Mouse (Mus musculus) brown adipose tissue, adult 24 weeks (tissue): ENCODE measurements around the gene Dip2a. TPM values are rescaled to one million over a fixed set of nuclear protein-coding genes. Genes with fewer than 3 reads are reported as not detected.

Source experiments
- H3K27ac ChIP-seq: fragments of 200-500 bp; replicated peaks from 2 replicates; pipeline ENCODE4 v1.5.1; 2012; ENCODE audit warnings: low read depth, mild to moderate bottlenecking, low read length
- H3K4me1 ChIP-seq: fragments of 200-500 bp; 2 replicates; pipeline ENCODE4 v1.6.1; 2012; ENCODE audit warnings: low read length, mixed read lengths; ENCODE audit not compliant: control insufficient read depth, insufficient read depth, insufficient read length
- H3K4me3 ChIP-seq: fragments of 200-500 bp; 2 replicates; pipeline ENCODE4 v1.5.1; 2012; ENCODE audit warnings: low read depth, mild to moderate bottlenecking, low read length, moderate library complexity; ENCODE audit not compliant: insufficient read depth
- polyA plus RNA-seq: library from polyadenylated mRNA; stranded (reverse); fragments of >200 nt; gene quantifications from 2 replicates; pipeline ENCODE4 v1.2.4, GENCODE M21; 2012; ENCODE audit not compliant: missing spikeins, insufficient read depth, insufficient read length

Gene Dip2a
- polyA plus RNA-seq, 1 experiment: 15.9 TPM

- Histone ChIP-seq H3K27ac (peak overlapping the region; percentile 77), H3K4me3 (peak overlapping the region; percentile 95), H3K4me1 (no peaks in the 10 kb centered on the region; the same call in 1 of the 2 replicates)
Measured at GRCm38 (mm10) chr10:76345540-76345902, 430 bp upstream of the Dip2a start.

- Histone ChIP-seq H3K4me1 (peaks cover 5% of the 10 kb centered on the region; the same call in 1 of the 2 replicates), H3K27ac (no peak overlapping the region), H3K4me3 (no peak overlapping the region)
Measured at GRCm38 (mm10) chr10:76334350-76334749, 10.7 kb downstream of the Dip2a start.

- Histone ChIP-seq H3K27ac (no peak overlapping the region), H3K4me3 (no peak overlapping the region), H3K4me1 (peaks cover 5% of the 10 kb centered on the region; the same call in 1 of the 2 replicates)
Measured at GRCm38 (mm10) chr10:76332040-76332439, 13.1 kb downstream of the Dip2a start.

GRCm38 (mm10) chr10:76329093-76329492 is 16.0 kb downstream of the Dip2a start:
- H3K4me1 ChIP-seq: no peaks in the 10 kb centered on the region; the same call in 1 of the 2 replicates

GRCm38 (mm10) chr10:76328574-76328973 is 16.5 kb downstream of the Dip2a start:
- Histone ChIP-seq H3K27ac (no peak overlapping the region), H3K4me3 (no peak overlapping the region), H3K4me1 (no peaks in the 10 kb centered on the region; the same call in 1 of the 2 replicates)

More at GRCm38 (mm10) chr10:76329093-76329492, 16.0 kb downstream of the Dip2a start:
- Histone ChIP-seq H3K27ac (no peak overlapping the region), H3K4me3 (no peak overlapping the region)

- Histone ChIP-seq H3K27ac (no peak overlapping the region), H3K4me3 (no peak overlapping the region), H3K4me1 (no peaks in the 10 kb centered on the region)
Measured at GRCm38 (mm10) chr10:76326304-76327006, 18.6 kb downstream of the Dip2a start.

- Histone ChIP-seq H3K4me3 (no peak overlapping the region), H3K27ac (no peak overlapping the region), H3K4me1 (no peaks in the 10 kb centered on the region)
Measured at GRCm38 (mm10) chr10:76317623-76318022, 27.5 kb downstream of the Dip2a start.

GRCm38 (mm10) chr10:76316194-76316593 is 28.9 kb downstream of the Dip2a start:
- Histone ChIP-seq H3K27ac (no peak overlapping the region), H3K4me1 (no peaks in the 10 kb centered on the region), H3K4me3 (no peak overlapping the region)

- Histone ChIP-seq H3K4me1 (0 out of 2 replicates have a peak, but pooled peaks cover 2% of the 10 kb centered on the region), H3K27ac (no peak overlapping the region), H3K4me3 (no peak overlapping the region)
Measured at GRCm38 (mm10) chr10:76306738-76307137, 38.4 kb downstream of the Dip2a start.

- peaks cover 9% of the 10 kb centered on the region; the same call in 1 of the 2 replicates for H3K4me1 ChIP-seq
- H3K27ac ChIP-seq: no peak overlapping the region
- no peak overlapping the region for H3K4me3 ChIP-seq
Measured at GRCm38 (mm10) chr10:76300133-76300532, 45.0 kb downstream of the Dip2a start.

- no peak overlapping the region for H3K4me3 ChIP-seq
- no peak overlapping the region for H3K27ac ChIP-seq
- H3K4me1 ChIP-seq: no peaks in the 10 kb centered on the region
Measured at GRCm38 (mm10) chr10:76293222-76293621, 51.9 kb downstream of the Dip2a start.

GRCm38 (mm10) chr10:76289936-76290671 is 55.0 kb downstream of the Dip2a start:
- Histone ChIP-seq H3K27ac (no peak overlapping the region), H3K4me3 (no peak overlapping the region), H3K4me1 (no peaks in the 10 kb centered on the region)

- no peak overlapping the region for H3K4me3 ChIP-seq
- no peaks in the 10 kb centered on the region for H3K4me1 ChIP-seq
- H3K27ac ChIP-seq: no peak overlapping the region
Measured at GRCm38 (mm10) chr10:76289052-76289451, 56.0 kb downstream of the Dip2a start.

GRCm38 (mm10) chr10:76288268-76288993 is 56.7 kb downstream of the Dip2a start:
- Histone ChIP-seq H3K4me1 (no peaks in the 10 kb centered on the region), H3K4me3 (no peak overlapping the region), H3K27ac (no peak overlapping the region)

GRCm38 (mm10) chr10:76278541-76279097 is 66.5 kb downstream of the Dip2a start:
- no peak overlapping the region for H3K27ac ChIP-seq
- H3K4me3 ChIP-seq: no peak overlapping the region
- no peaks in the 10 kb centered on the region for H3K4me1 ChIP-seq
